17 mouse cellular contexts compared by ENCODE assay signal in genomic region chr11:62615456-62615855, GRCm38 (mm10).
"Had no signal": no experiment of that assay in that cellular context is flagged by ENCODE, and none has a peak within 500 bp of the region (broad histone marks: within the 10 kb centered on the region; RNA-seq: fewer than 3 reads in every experiment).

No protein-coding gene starts in this region.

- H3K4me3 ChIP-seq: limb, embryonic 13.5 days; liver, embryonic 12.5 days; liver, embryonic 15.5 days; lung, embryonic 15.5 days; midbrain, embryonic 13.5 days; stomach, embryonic 15.5 days had no signal

- DNase-seq: kidney, adult 18-20 months; kidney, adult 9 months; kidney, postnatal 14 days; kidney, postnatal 4 days; left cerebral cortex, postnatal 4 days; liver; lung, adult 18-20 months; lung, postnatal 14 days; spleen, adult 18-20 months; thymus, postnatal 25 days had no signal

- H3K27me3 ChIP-seq: limb, embryonic 13.5 days; liver, embryonic 15.5 days; lung, embryonic 15.5 days; midbrain, embryonic 13.5 days; stomach, embryonic 15.5 days had no signal

- H3K27ac ChIP-seq: limb, embryonic 13.5 days; liver, embryonic 12.5 days; liver, embryonic 15.5 days; lung, embryonic 15.5 days; macrophage; stomach, embryonic 15.5 days had no signal

- H3K9ac ChIP-seq: limb, embryonic 13.5 days; liver, embryonic 12.5 days; liver, embryonic 15.5 days; lung, embryonic 15.5 days; stomach, embryonic 15.5 days had no signal

- H3K4me2 ChIP-seq: limb, embryonic 13.5 days; liver, embryonic 12.5 days; liver, embryonic 15.5 days; lung, embryonic 15.5 days; midbrain, embryonic 13.5 days; stomach, embryonic 15.5 days had no signal

- H3K9me3 ChIP-seq: limb, embryonic 13.5 days; liver, embryonic 12.5 days; liver, embryonic 15.5 days; lung, embryonic 15.5 days; midbrain, embryonic 13.5 days; stomach, embryonic 15.5 days had no signal

- ATAC-seq: liver, embryonic 12.5 days; midbrain, embryonic 13.5 days had no signal

- H3K36me3 ChIP-seq: liver, embryonic 15.5 days had no signal
